Mouse (Mus musculus) layer of hippocampus, postnatal 14 days (tissue): ENCODE measurements around the gene Rad54l. TPM values are rescaled to one million over a fixed set of nuclear protein-coding genes. Genes with fewer than 3 reads are reported as not detected.

Experiments
- DNase-seq, 2 experiments: peaks; one replicate each; pipeline ENCODE4 v3.0.0; 2021 to 2022; ENCODE audit warnings: low spot score in 2 of 2, mixed read lengths in 1 of 2
- total RNA-seq, 2 experiments: library from RNA; stranded (reverse); gene quantifications; 2 replicates each; pipeline ENCODE4 v1.2.3; 2021

Gene Rad54l
- total RNA-seq, 2 experiments from 2014 or later, result 1.2 TPM

- no peak for DNase-seq
Observed at GRCm38 (mm10) chr4:116141736-116142135, 18.2 kb upstream of the Rad54l start.

GRCm38 (mm10) chr4:116140801-116141574 lies 17.5 kb upstream of the Rad54l start:
- peak in 1 of 2 experiments; percentile 43 for DNase-seq

- no peak for DNase-seq
Observed at GRCm38 (mm10) chr4:116137421-116137996, 14.0 kb upstream of the Rad54l start.

GRCm38 (mm10) chr4:116134990-116135389 lies 11.5 kb upstream of the Rad54l start:
- DNase-seq, result peak in 1 of 2 experiments; percentile 47

GRCm38 (mm10) chr4:116133126-116133525 lies 9.6 kb upstream of the Rad54l start:
- DNase-seq, result no peak

GRCm38 (mm10) chr4:116127956-116128355 lies 4.5 kb upstream of the Rad54l start:
- no peak for DNase-seq

GRCm38 (mm10) chr4:116125803-116126386 lies 2.4 kb upstream of the Rad54l start:
- DNase-seq, result peak in 1 of 2 experiments; percentile 57

GRCm38 (mm10) chr4:116122762-116123161 lies 728 bp downstream of the Rad54l start:
- no peak for DNase-seq

- no peak for DNase-seq
Observed at GRCm38 (mm10) chr4:116111486-116111885, 12.0 kb downstream of the Rad54l start.

GRCm38 (mm10) chr4:116110695-116111094 lies 12.8 kb downstream of the Rad54l start:
- DNase-seq, result no peak

- DNase-seq, result no peak
Observed at GRCm38 (mm10) chr4:116105278-116105677, 18.2 kb downstream of the Rad54l start.

GRCm38 (mm10) chr4:116100959-116101358 lies 22.5 kb downstream of the Rad54l start:
- DNase-seq, result no peak

GRCm38 (mm10) chr4:116097211-116097610 lies 26.3 kb downstream of the Rad54l start:
- no peak for DNase-seq

GRCm38 (mm10) chr4:116096291-116096690 lies 27.2 kb downstream of the Rad54l start:
- DNase-seq, result no peak

- DNase-seq, result no peak
Observed at GRCm38 (mm10) chr4:116088510-116089249, 34.8 kb downstream of the Rad54l start.

- no peak for DNase-seq
Observed at GRCm38 (mm10) chr4:116077240-116078095, 46.0 kb downstream of the Rad54l start.

GRCm38 (mm10) chr4:116076369-116077231 lies 46.9 kb downstream of the Rad54l start:
- DNase-seq, result peak in 1 of 2 experiments; percentile 47

- peak; percentile 63 to 79 for DNase-seq
Observed at GRCm38 (mm10) chr4:116075631-116076368, 47.7 kb downstream of the Rad54l start.
